Mouse (Mus musculus): ENCODE measurements at regions not wholly inside any gene's neighbourhood (a gene's known extent, or its start where the extent isn't known, plus 50 kb on each side); places are given as distances from the start of the nearest gene placed in this dataset.

DNA sequence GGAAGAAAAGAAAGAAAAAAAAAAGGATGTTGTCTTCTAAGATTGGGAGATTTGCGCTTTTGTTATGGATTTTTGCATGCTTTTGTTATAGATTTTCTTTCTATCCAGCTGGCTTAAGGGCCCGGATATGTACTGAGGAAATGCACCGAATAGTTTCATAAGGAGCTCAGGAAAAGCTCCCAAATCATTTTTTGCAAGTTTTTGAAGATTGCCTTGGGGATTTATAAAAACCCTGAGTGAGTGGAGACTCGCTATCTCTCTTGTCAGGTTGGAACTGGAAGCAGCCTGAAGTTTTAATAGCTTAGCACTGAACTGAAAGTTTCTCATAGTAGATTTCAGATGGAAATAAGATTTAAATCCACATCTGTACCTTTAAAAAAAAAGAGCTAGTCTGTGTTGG lies 188.0 kb upstream of the Prickle1 start:
- Histone ChIP-seq H3K36me3 (replicated peaks; ENCODE audit: control insufficient read depth, insufficient read depth, low read depth) (no peaks in the 10 kb centered on the region), H3K27ac (no peak overlapping the region), H3K4me2 (ENCODE audit: low read depth) (no peak overlapping the region), H3K9me3 (ENCODE audit: control insufficient read depth, low read length) (no peaks in the 10 kb centered on the region), H3K9ac (replicated peaks) (no peak overlapping the region), H3K4me3 (ENCODE audit: insufficient read depth in 1 of 2, low read depth in 2 of 2, low read length in 2 of 2) (no peak overlapping the region), H3K4me1 (replicated peaks; ENCODE audit: control insufficient read depth in 2 of 2, insufficient read depth in 2 of 2, low read length in 1 of 2) (no peaks in the 10 kb centered on the region), H3K27me3 (ENCODE audit: control insufficient read depth, insufficient read depth, low read length) (no peaks in the 10 kb centered on the region)
- DNase-seq (ENCODE audit: low read depth in 3 of 3, low spot score in 3 of 3) (no peak), ATAC-seq (ENCODE audit: insufficient read depth) (no peak)
- WGBS (ENCODE audit: insufficient replicate concordance), result 66% methylated on average over 4 of the region's 4 CpGs
- TF ChIP-seq EP300 (IDR thresholded peaks at IDR 0.05; ENCODE audit: low read depth) (no peak), CTCF (IDR thresholded peaks at IDR 0.05; ENCODE audit: low read depth) (no peak)

- H3K9ac ChIP-seq (replicated peaks), result no peak overlapping the region
- H3K36me3 ChIP-seq (replicated peaks; ENCODE audit: control insufficient read depth, insufficient read depth, low read depth), result no peaks in the 10 kb centered on the region
- no peaks in the 10 kb centered on the region for H3K9me3 ChIP-seq (ENCODE audit: control insufficient read depth, low read length)
- TF ChIP-seq CTCF (IDR thresholded peaks at IDR 0.05; ENCODE audit: low read depth) (no peak), EP300 (IDR thresholded peaks at IDR 0.05; ENCODE audit: low read depth) (no peak)
- H3K27ac ChIP-seq, result no peak overlapping the region
- ATAC-seq (ENCODE audit: insufficient read depth) (no peak), DNase-seq (ENCODE audit: low read depth in 3 of 3, low spot score in 3 of 3) (no peak)
- no peak overlapping the region for H3K4me3 ChIP-seq (ENCODE audit: insufficient read depth in 1 of 2, low read depth in 2 of 2, low read length in 2 of 2)
- WGBS (ENCODE audit: insufficient replicate concordance), result 68% methylated on average over 12 of the region's 12 CpGs
- H3K4me1 ChIP-seq (replicated peaks; ENCODE audit: control insufficient read depth in 2 of 2, insufficient read depth in 2 of 2, low read length in 1 of 2), result no peaks in the 10 kb centered on the region
- no peaks in the 10 kb centered on the region for H3K27me3 ChIP-seq (ENCODE audit: control insufficient read depth, insufficient read depth, low read length)
- no peak overlapping the region for H3K4me2 ChIP-seq (ENCODE audit: low read depth)
These were observed 179.6 kb upstream of the Prickle1 start for GRCm38 (mm10) chr15:93775199-93775745.

DNA sequence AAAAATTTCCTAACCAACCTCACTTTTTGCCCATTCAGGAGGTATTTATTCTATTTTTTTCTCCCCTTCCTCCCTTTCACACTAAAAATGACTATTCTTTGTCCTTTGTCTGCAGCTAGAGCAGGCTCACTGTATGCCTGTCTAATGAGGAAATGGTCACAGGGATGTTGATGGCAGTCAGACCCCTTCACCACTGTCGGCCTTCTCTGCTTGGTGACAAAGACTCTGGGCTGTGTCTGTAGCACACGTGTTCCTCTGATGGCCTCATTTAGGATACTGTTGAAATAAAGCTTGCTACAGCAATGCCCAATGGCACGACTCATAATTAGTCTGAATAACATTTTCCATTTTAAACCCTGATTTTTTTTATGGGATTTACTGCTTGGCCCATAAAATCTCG lies 178.6 kb upstream of the Prickle1 start:
- WGBS (ENCODE audit: insufficient replicate concordance), result 56% methylated on average over 4 of the region's 4 CpGs

DNA sequence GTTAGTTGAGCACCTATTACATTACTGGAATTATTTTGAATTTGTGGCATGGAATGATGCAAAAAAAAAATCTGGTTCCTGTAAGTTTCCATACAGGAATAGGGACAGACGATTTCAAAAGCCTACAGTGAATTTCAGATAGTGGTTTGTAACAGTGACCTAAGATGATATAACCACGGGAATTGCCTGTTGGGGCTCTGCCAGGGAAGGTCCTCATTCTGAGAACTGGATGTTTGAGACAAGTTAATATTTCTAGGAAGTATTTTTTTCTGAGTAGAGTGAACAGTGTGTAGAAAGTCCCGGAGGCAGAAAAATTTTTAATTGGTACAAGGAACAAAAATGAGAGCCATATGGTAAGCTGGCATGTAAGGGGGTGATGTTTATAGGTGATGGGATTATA lies 171.3 kb upstream of the Prickle1 start:
- no peak for TF ChIP-seq CTCF (IDR thresholded peaks at IDR 0.05; ENCODE audit: low read depth)
- no peak for TF ChIP-seq EP300 (IDR thresholded peaks at IDR 0.05; ENCODE audit: low read depth)
- Histone ChIP-seq H3K4me3 (ENCODE audit: insufficient read depth in 1 of 2, low read depth in 2 of 2, low read length in 2 of 2) (no peak overlapping the region), H3K9ac (replicated peaks) (no peak overlapping the region), H3K4me1 (replicated peaks; ENCODE audit: control insufficient read depth in 2 of 2, insufficient read depth in 2 of 2, low read length in 1 of 2) (peaks cover 0 to 5% of the 10 kb centered on the region in 2 experiments; a peak in 2 of 4 replicates), H3K27me3 (ENCODE audit: control insufficient read depth, insufficient read depth, low read length) (no peaks in the 10 kb centered on the region), H3K9me3 (ENCODE audit: control insufficient read depth, low read length) (no peaks in the 10 kb centered on the region), H3K36me3 (replicated peaks; ENCODE audit: control insufficient read depth, insufficient read depth, low read depth) (no peaks in the 10 kb centered on the region), H3K27ac (no peak overlapping the region), H3K4me2 (ENCODE audit: low read depth) (no peak overlapping the region)
- no peak for ATAC-seq (ENCODE audit: insufficient read depth)
- DNase-seq (ENCODE audit: low read depth in 3 of 3, low spot score in 3 of 3), result no peak
- 34% methylated on average over 3 of the region's 3 CpGs for WGBS (ENCODE audit: insufficient replicate concordance)

More for the DNA sequence above, 178.6 kb upstream of the Prickle1 start:
- no peaks in the 10 kb centered on the region for H3K27me3 ChIP-seq (ENCODE audit: control insufficient read depth, insufficient read depth, low read length)
- TF ChIP-seq CTCF (IDR thresholded peaks at IDR 0.05; ENCODE audit: low read depth), result no peak
- TF ChIP-seq EP300 (IDR thresholded peaks at IDR 0.05; ENCODE audit: low read depth), result no peak
- no peaks in the 10 kb centered on the region for H3K4me1 ChIP-seq (replicated peaks; ENCODE audit: control insufficient read depth in 2 of 2, insufficient read depth in 2 of 2, low read length in 1 of 2)
- H3K4me2 ChIP-seq (ENCODE audit: low read depth), result no peak overlapping the region
- H3K9ac ChIP-seq (replicated peaks), result no peak overlapping the region
- no peak overlapping the region for H3K27ac ChIP-seq
- DNase-seq (ENCODE audit: low read depth in 3 of 3, low spot score in 3 of 3) (no peak), ATAC-seq (ENCODE audit: insufficient read depth) (no peak)
- H3K4me3 ChIP-seq (ENCODE audit: insufficient read depth in 1 of 2, low read depth in 2 of 2, low read length in 2 of 2), result no peak overlapping the region
- H3K9me3 ChIP-seq (ENCODE audit: control insufficient read depth, low read length), result no peaks in the 10 kb centered on the region
- H3K36me3 ChIP-seq (replicated peaks; ENCODE audit: control insufficient read depth, insufficient read depth, low read depth), result no peaks in the 10 kb centered on the region

- 25% methylated on average over 5 of the region's 5 CpGs for WGBS (ENCODE audit: insufficient replicate concordance)
- Histone ChIP-seq H3K27ac (no peak overlapping the region), H3K36me3 (replicated peaks; ENCODE audit: control insufficient read depth, insufficient read depth, low read depth) (no peaks in the 10 kb centered on the region), H3K4me1 (replicated peaks; ENCODE audit: control insufficient read depth in 2 of 2, insufficient read depth in 2 of 2, low read length in 1 of 2) (peaks cover 0 to 5% of the 10 kb centered on the region in 2 experiments; a peak in 2 of 4 replicates), H3K4me3 (ENCODE audit: insufficient read depth in 1 of 2, low read depth in 2 of 2, low read length in 2 of 2) (no peak overlapping the region), H3K4me2 (ENCODE audit: low read depth) (no peak overlapping the region), H3K27me3 (ENCODE audit: control insufficient read depth, insufficient read depth, low read length) (no peaks in the 10 kb centered on the region), H3K9me3 (ENCODE audit: control insufficient read depth, low read length) (no peaks in the 10 kb centered on the region), H3K9ac (replicated peaks) (no peak overlapping the region)
- TF ChIP-seq CTCF (IDR thresholded peaks at IDR 0.05; ENCODE audit: low read depth), result no peak
- no peak for TF ChIP-seq EP300 (IDR thresholded peaks at IDR 0.05; ENCODE audit: low read depth)
- ATAC-seq (ENCODE audit: insufficient read depth) (peak; percentile 63), DNase-seq (ENCODE audit: low read depth in 3 of 3, low spot score in 3 of 3) (no peak)
These were observed 167.4 kb upstream of the Prickle1 start for GRCm38 (mm10) chr15:93763047-93763446.

Data from liver, embryonic 14.5 days (tissue).